Mouse (Mus musculus) ES-Bruce4 (cell line): ENCODE measurements around the gene Tmem239.

Source experiments
- CTCF ChIP-seq: IDR thresholded peaks from one replicate; pipeline ENCODE4 v1.8.1; 2011; ENCODE audit warnings: low read depth, low read length
- EP300 ChIP-seq: IDR thresholded peaks from 2 replicates; pipeline ENCODE4 v1.6.1; 2011; ENCODE audit warnings: low read depth, low read length; ENCODE audit not compliant: insufficient read depth

DNA sequence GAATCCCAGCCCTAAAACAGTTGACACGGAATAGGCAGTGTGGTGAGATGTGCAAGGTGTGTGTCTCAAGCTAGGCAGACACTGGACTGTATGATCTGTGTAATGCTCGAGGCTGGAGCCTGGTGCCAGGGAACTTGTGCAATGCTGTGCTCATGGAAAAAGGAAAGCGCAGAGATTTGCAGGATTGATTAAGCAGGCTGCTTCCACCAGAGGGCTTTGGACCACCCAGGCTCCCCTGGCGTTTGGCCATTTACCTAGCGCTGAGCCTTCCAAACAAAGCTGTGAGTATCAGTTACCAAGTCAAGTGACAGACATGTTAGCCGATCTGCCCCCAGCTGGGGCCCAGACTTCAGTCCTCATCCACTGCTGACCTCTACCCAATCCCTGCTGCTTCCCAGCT, 1.9 kb downstream of the Tmem239 start:
- TF ChIP-seq EP300 (no peak), CTCF (no peak)
